Mouse (Mus musculus) left cerebral cortex, adult 9 months (tissue): ENCODE results near the gene Pla1a.
A peak's percentile ranks its signal among the peaks of the same experiment; 100 is the strongest.
"Not testable (repeated sequence)": the region's sequence is repeated elsewhere in the genome, so short reads cannot be mapped to it uniquely, and the experiment has no call there.

ENCODE experiments used
- DNase-seq, 2 experiments: peaks; one replicate each; pipeline ENCODE4 v3.0.0; 2022; ENCODE audit warnings: low spot score in 2 of 2

Gene Pla1a

GRCm38 (mm10) chr16:38432498-38433425 lies at the start of gene Pla1a:
Gene Pla1a, minus strand, starts transcription at chr16:38433145.
- DNase-seq: no peak

- DNase-seq: no peak
These were observed 48.4 kb upstream of the Pla1a start for GRCm38 (mm10) chr16:38481327-38481726.

GRCm38 (mm10) chr16:38478296-38478695 lies 45.4 kb upstream of the Pla1a start:
- DNase-seq: no peak

- not testable (repeated sequence) for DNase-seq
These were observed 44.3 kb upstream of the Pla1a start for GRCm38 (mm10) chr16:38477241-38477608.

- DNase-seq: peak in 1 of 2 experiments; percentile 46
These were observed 43.6 kb upstream of the Pla1a start for GRCm38 (mm10) chr16:38476312-38477240.

- no peak for DNase-seq
These were observed 42.9 kb upstream of the Pla1a start for GRCm38 (mm10) chr16:38475681-38476311.

GRCm38 (mm10) chr16:38474677-38475286 lies 41.8 kb upstream of the Pla1a start:
- no peak for DNase-seq

GRCm38 (mm10) chr16:38473661-38474060 lies 40.7 kb upstream of the Pla1a start:
- DNase-seq: no peak

GRCm38 (mm10) chr16:38472507-38472873 lies 39.5 kb upstream of the Pla1a start:
- DNase-seq: no peak

GRCm38 (mm10) chr16:38471697-38472506 lies 39.0 kb upstream of the Pla1a start:
- DNase-seq: no peak

- no peak for DNase-seq
These were observed 36.5 kb upstream of the Pla1a start for GRCm38 (mm10) chr16:38469437-38469836.

GRCm38 (mm10) chr16:38468706-38469018 lies 35.7 kb upstream of the Pla1a start:
- no peak for DNase-seq

GRCm38 (mm10) chr16:38467917-38468705 lies 35.2 kb upstream of the Pla1a start:
- no peak for DNase-seq

- no peak for DNase-seq
These were observed 34.4 kb upstream of the Pla1a start for GRCm38 (mm10) chr16:38467091-38467916.

- DNase-seq: no peak
These were observed 33.1 kb upstream of the Pla1a start for GRCm38 (mm10) chr16:38466089-38466488.

- no peak for DNase-seq
These were observed 30.4 kb upstream of the Pla1a start for GRCm38 (mm10) chr16:38463305-38463704.

GRCm38 (mm10) chr16:38462161-38462560 lies 29.2 kb upstream of the Pla1a start:
- DNase-seq: no peak

GRCm38 (mm10) chr16:38461749-38462148 lies 28.8 kb upstream of the Pla1a start:
- no peak for DNase-seq

GRCm38 (mm10) chr16:38459990-38460389 lies 27.0 kb upstream of the Pla1a start:
- no peak for DNase-seq
